Mouse (Mus musculus) CH12.LX (cell line): ENCODE measurements around the gene Farp1. TPM values are rescaled to one million over a fixed set of nuclear protein-coding genes. Genes with fewer than 3 reads are reported as not detected.
A peak's percentile ranks its signal among the peaks of the same experiment; 100 is the strongest.

Experiments used
- DNase-seq: peaks from one replicate; pipeline ENCODE4 v3.0.0-alpha.2; 2013; ENCODE audit errors: extremely low read depth
- H3K27ac ChIP-seq: 2 replicates; pipeline ENCODE4 v1.5.1; 2012; ENCODE audit warnings: low read depth, mild to moderate bottlenecking, control low read depth, moderate library complexity; ENCODE audit not compliant: insufficient read depth
- H3K27me3 ChIP-seq: replicated peaks from 2 replicates; pipeline ENCODE3; 2012; ENCODE audit warnings: inconsistent platforms
- H3K36me3 ChIP-seq, 2 experiments: replicated peaks in 1 of 2; 2 replicates each; pipeline versions ENCODE3 to v1.6.1; 2012; ENCODE audit warnings: inconsistent platforms in 1 of 2, low read length in 1 of 2, mild to moderate bottlenecking in 1 of 2, mixed read lengths in 1 of 2, moderate library complexity in 1 of 2; ENCODE audit not compliant: control insufficient read depth in 1 of 2, insufficient read depth in 1 of 2
- H3K4me1 ChIP-seq, 2 experiments: 2 replicates each; pipeline ENCODE4 v1.6.1; 2012; ENCODE audit warnings: inconsistent platforms in 1 of 2, moderate library complexity in 1 of 2; ENCODE audit not compliant: insufficient read depth in 2 of 2, control insufficient read depth in 1 of 2
- H3K4me2 ChIP-seq: 2 replicates; pipeline ENCODE4 v1.6.1; 2012; ENCODE audit warnings: low read depth, mild to moderate bottlenecking, control low read depth; ENCODE audit not compliant: poor library complexity, insufficient read depth, severe bottlenecking
- H3K4me3 ChIP-seq, 3 experiments: fragments of 150-350 bp in 1 of 3; sonication (generic) in 1 of 3; replicated peaks in 1 of 3; 2 replicates each; pipeline versions ENCODE3 to v1.5.1; 2011 to 2012; ENCODE audit warnings: low read depth in 2 of 3, low read length in 2 of 3, mild to moderate bottlenecking in 2 of 3, moderate library complexity in 2 of 3, control low read depth in 1 of 3, improper control_type of control experiment in 1 of 3, inconsistent platforms in 1 of 3, mixed read lengths in 1 of 3; ENCODE audit not compliant: poor library complexity in 1 of 3
- H3K79me2 ChIP-seq: replicated peaks from 2 replicates; pipeline ENCODE4 v1.6.1; 2012; ENCODE audit warnings: mild to moderate bottlenecking, moderate library complexity; ENCODE audit not compliant: control insufficient read depth, poor library complexity, insufficient read depth, severe bottlenecking; ENCODE audit errors: extremely low read depth
- H3K9ac ChIP-seq: 2 replicates; pipeline ENCODE4 v1.6.1; 2012; ENCODE audit warnings: low read depth, mild to moderate bottlenecking, control low read depth, moderate library complexity; ENCODE audit not compliant: insufficient read depth
- H3K9me3 ChIP-seq: replicated peaks from 2 replicates; pipeline ENCODE3; 2012; ENCODE audit warnings: low read length, inconsistent platforms, mixed read lengths
- CHD2 ChIP-seq: IDR thresholded peaks from 2 replicates; pipeline ENCODE4 v1.6.1; 2011; ENCODE audit warnings: low read length, improper control_type of control experiment
- CTCF ChIP-seq, 2 experiments: IDR thresholded peaks in 1 of 2; conservative IDR thresholded peaks in 1 of 2; 2 replicates each; pipeline ENCODE4 v1.5.1; 2011 to 2012; ENCODE audit warnings: low read depth in 2 of 2, low read length in 2 of 2, improper control_type of control experiment in 1 of 2, inconsistent platforms in 1 of 2, mild to moderate bottlenecking in 1 of 2, moderate library complexity in 1 of 2
- ELF1 ChIP-seq: IDR thresholded peaks from 2 replicates; pipeline ENCODE4 v1.6.1; 2014; ENCODE audit warnings: low read depth, mild to moderate bottlenecking, inconsistent platforms, low read length, improper control_type of control experiment
- EP300 ChIP-seq: IDR thresholded peaks from 2 replicates; pipeline ENCODE4 v1.6.1; 2011; ENCODE audit warnings: low read length, improper control_type of control experiment
- GABPA ChIP-seq: IDR thresholded peaks from 2 replicates; pipeline ENCODE4 v1.6.1; 2012; ENCODE audit warnings: low read depth, low read length, improper control_type of control experiment, inconsistent platforms; ENCODE audit not compliant: insufficient replicate concordance
- IRF4 ChIP-seq: IDR thresholded peaks from 2 replicates; pipeline ENCODE4 v1.6.1; 2014; ENCODE audit warnings: low read depth, mild to moderate bottlenecking, inconsistent platforms, low read length, improper control_type of control experiment
- JUN ChIP-seq: IDR thresholded peaks from 2 replicates; pipeline ENCODE4 v1.6.1; 2011; ENCODE audit warnings: low read depth, mild to moderate bottlenecking, low read length, improper control_type of control experiment, moderate library complexity; ENCODE audit not compliant: insufficient read depth
- KAT2A ChIP-seq: IDR thresholded peaks from 2 replicates; pipeline ENCODE4 v1.6.1; 2012; ENCODE audit warnings: low read length, improper control_type of control experiment, inconsistent platforms; ENCODE audit not compliant: insufficient replicate concordance
- MAX ChIP-seq: IDR thresholded peaks from 2 replicates; pipeline ENCODE4 v1.6.1; 2011; ENCODE audit warnings: low read length, improper control_type of control experiment
- MXI1 ChIP-seq: IDR thresholded peaks from 2 replicates; pipeline ENCODE4 v1.6.1; 2011; ENCODE audit warnings: mild to moderate bottlenecking, low read depth, low read length, improper control_type of control experiment
- MYC ChIP-seq: IDR thresholded peaks from 2 replicates; pipeline ENCODE4 v1.6.1; 2011; ENCODE audit warnings: low read depth, mild to moderate bottlenecking, improper control_type of control experiment, low read length
- NELFE ChIP-seq: IDR thresholded peaks from 2 replicates; pipeline ENCODE4 v1.6.1; 2011; ENCODE audit warnings: low read depth, low read length, improper control_type of control experiment
- NRF1 ChIP-seq: IDR thresholded peaks from 2 replicates; pipeline ENCODE4 v1.6.1; 2014; ENCODE audit warnings: low read depth, mild to moderate bottlenecking, inconsistent platforms, low read length, improper control_type of control experiment, moderate library complexity
- PAX5 ChIP-seq: IDR thresholded peaks from 2 replicates; pipeline ENCODE4 v1.6.1; 2012; ENCODE audit warnings: low read length, inconsistent platforms, mixed read lengths
- POLR2AphosphoS2 ChIP-seq: IDR thresholded peaks from 2 replicates; pipeline ENCODE4 v1.6.1; 2011; ENCODE audit warnings: low read depth, low read length, improper control_type of control experiment
- RCOR1 ChIP-seq: conservative IDR thresholded peaks from 2 replicates; pipeline ENCODE4 v1.6.1; 2012; ENCODE audit warnings: low read depth, mild to moderate bottlenecking, inconsistent platforms, low read length, improper control_type of control experiment
- SIN3A ChIP-seq: IDR thresholded peaks from 2 replicates; pipeline ENCODE4 v1.6.1; 2012; ENCODE audit warnings: low read length, improper control_type of control experiment, inconsistent platforms
- SMC3 ChIP-seq: IDR thresholded peaks from 2 replicates; pipeline ENCODE4 v1.6.1; 2011; ENCODE audit warnings: low read depth, low read length, improper control_type of control experiment
- UBTF ChIP-seq: IDR thresholded peaks from 2 replicates; pipeline ENCODE4 v1.6.1; 2012; ENCODE audit warnings: low read depth, mild to moderate bottlenecking, inconsistent platforms, low read length, improper control_type of control experiment, moderate library complexity
- ZMIZ1 ChIP-seq: IDR thresholded peaks from 2 replicates; pipeline ENCODE4 v1.6.1; 2012; ENCODE audit warnings: low read depth, mild to moderate bottlenecking, inconsistent platforms, low read length, improper control_type of control experiment
- ZNF384 ChIP-seq: IDR thresholded peaks from 2 replicates; pipeline ENCODE4 v1.6.1; 2012; ENCODE audit warnings: low read depth, low read length, improper control_type of control experiment, inconsistent platforms
- dilution Hi-C: fragments of 300-500 bp; cut with MboI; formaldehyde crosslinking; loops from 2 replicates; pipeline ENCODE4 v1.14.3; 2020; ENCODE audit warnings: low sequenced_read_pairs; ENCODE audit not compliant: extremely low pct_unique_long_range_greater_than_20kb, extremely low pct_ligation_motif_present
- in situ Hi-C: fragments of 300-500 bp; cut with MboI; formaldehyde crosslinking; loops from 3 replicates; pipeline ENCODE4 v1.14.3; 2019; ENCODE audit warnings: low sequenced_read_pairs, low pct_ligation_motif_present, low pct_unique_long_range_greater_than_20kb, mixed read lengths
- polyA plus RNA-seq: library from polyadenylated mRNA; unstranded; fragments of >175 nt; gene quantifications from 2 replicates; pipeline ENCODE4 v1.2.1, GENCODE M21; 2012; ENCODE audit warnings: low read depth; ENCODE audit not compliant: insufficient read length
- total RNA-seq, 2 experiments: library from RNA; depleted of rRNA; stranded (reverse); fragments of 300-350 nt in 1 of 2; fragments of >200 nt in 1 of 2; gene quantifications; 2 replicates each; pipeline ENCODE4 v1.2.3; 2012 to 2014

The Farp1 gene
- total and polyA plus RNA-seq, 3 experiments = 2.4 to 10.3 (median 2.5) TPM

GRCm38 (mm10) chr14:121248346-121248745, 213.3 kb downstream of the Farp1 start:
- dilution Hi-C loops (no loop called here), in situ Hi-C loops (loop anchor here (10.0 kb wide), 1 partner anchor 414 kb away; no protein-coding TSS in a partner anchor)
- no peaks in the 10 kb centered on the region for H3K9me3 ChIP-seq
- H3K79me2 ChIP-seq = no peaks in the 10 kb centered on the region
- no peak overlapping the region for H3K9ac ChIP-seq
- peaks cover 11 to 44% of the 10 kb centered on the region in 2 experiments for H3K4me1 ChIP-seq
- H3K27ac ChIP-seq = no peak overlapping the region
- peaks cover 0 to 44% of the 10 kb centered on the region in 2 experiments for H3K36me3 ChIP-seq
- TF ChIP-seq PAX5 = no peak
- TF ChIP-seq IRF4 = no peak
- H3K4me2 ChIP-seq = 0 out of 2 replicates have a peak overlapping the region, but pooled peaks have one; percentile 16
- no peak overlapping the region for H3K4me3 ChIP-seq
- no peak for DNase-seq
- no peaks in the 10 kb centered on the region for H3K27me3 ChIP-seq

DNA sequence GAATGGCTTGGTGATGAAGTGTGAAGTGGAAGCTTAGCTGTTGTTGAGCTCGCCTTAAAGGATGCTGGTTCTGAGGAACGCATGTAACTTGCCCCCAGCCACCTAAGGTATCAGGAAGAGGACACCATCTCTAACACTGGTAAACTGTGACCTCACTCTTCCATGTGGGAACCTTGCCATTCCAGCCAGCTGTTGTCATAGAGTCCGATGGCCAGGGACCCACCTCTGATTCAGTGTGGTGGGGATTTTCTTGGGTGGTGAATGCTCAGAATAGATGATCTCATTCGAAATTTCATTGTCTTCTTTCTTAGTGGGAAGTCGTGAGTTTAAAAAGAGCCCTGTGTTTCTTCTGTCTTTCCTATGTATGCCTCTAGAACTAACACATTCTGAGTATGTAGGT, 216.1 kb downstream of the Farp1 start:
- no peak for DNase-seq
- H3K36me3 ChIP-seq = peaks cover 0 to 51% of the 10 kb centered on the region in 2 experiments
- TF ChIP-seq ELF1 (no peak), ZNF384 (no peak), RCOR1 (no peak), CTCF (conservative IDR thresholded peaks at IDR 0.05 in 1 of 2, IDR thresholded peaks at IDR 0.05 in 1 of 2; ENCODE audit: low read depth in 2 of 2, low read length in 2 of 2) (no peak), SIN3A (no peak), MYC (no peak), KAT2A (no peak), CHD2 (no peak), MAX (no peak), POLR2AphosphoS2 (no peak), MXI1 (no peak), IRF4 (no peak), UBTF (no peak), ZMIZ1 (no peak), EP300 (no peak), NRF1 (no peak), GABPA (no peak), SMC3 (no peak), JUN (no peak), NELFE (no peak)
- TF ChIP-seq, all 38 proteins: peak for 0
- Histone ChIP-seq H3K4me2 (no peak overlapping the region), H3K9ac (no peak overlapping the region), H3K9me3 (no peaks in the 10 kb centered on the region), H3K4me1 (peaks cover 11 to 33% of the 10 kb centered on the region in 2 experiments), H3K4me3 (no peak overlapping the region), H3K27me3 (no peaks in the 10 kb centered on the region), H3K79me2 (no peaks in the 10 kb centered on the region), H3K27ac (no peak overlapping the region)
- dilution Hi-C loops (no loop called here), in situ Hi-C loops (no loop called here)
